Mouse (Mus musculus): Measurements from ENCODE around the gene Apopt1.
A peak's percentile ranks its signal among the peaks of the same experiment; 100 is the strongest.

Apopt1 gene

DNA sequence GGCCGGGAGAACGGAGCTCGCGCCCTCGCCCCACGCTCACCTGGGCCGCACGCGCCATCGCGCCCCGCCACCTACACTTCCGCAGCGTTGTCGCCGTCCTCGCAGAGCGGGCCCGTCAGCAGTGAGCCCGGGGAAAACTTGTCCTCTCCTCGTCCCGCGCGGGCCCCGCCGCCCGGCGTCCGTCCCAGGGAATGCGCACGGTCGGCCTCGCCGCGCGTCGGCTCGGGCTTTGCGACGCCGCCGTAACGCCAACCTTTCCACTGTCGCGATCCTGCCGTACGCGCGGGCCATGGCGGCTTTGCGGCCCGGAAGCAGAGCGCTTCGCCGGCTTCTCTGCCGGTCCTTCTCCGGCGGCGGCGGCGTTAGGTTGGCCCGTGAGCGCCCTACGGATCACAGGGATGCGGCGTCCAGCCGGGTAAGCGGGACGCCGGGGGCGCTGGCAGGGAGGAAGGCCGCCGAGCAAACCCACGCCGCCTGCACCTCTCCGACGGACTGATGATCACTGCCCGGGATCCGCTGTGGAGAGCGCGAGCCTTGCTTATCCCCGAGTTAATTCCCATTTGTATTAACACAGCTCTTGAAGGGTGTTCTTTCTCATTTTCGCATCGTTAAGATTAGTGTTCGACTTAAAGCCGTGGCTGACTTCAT lies at the start of gene Apopt1, which contains the start of gene Bag5:
Apopt1 (plus strand) TSS at position 258 of the 648 bp plus-strand sequence.
Bag5 (minus strand) TSS at position 254 of the 648 bp plus-strand sequence.
- peak; percentile 81 to 84 for DNase-seq

DNA sequence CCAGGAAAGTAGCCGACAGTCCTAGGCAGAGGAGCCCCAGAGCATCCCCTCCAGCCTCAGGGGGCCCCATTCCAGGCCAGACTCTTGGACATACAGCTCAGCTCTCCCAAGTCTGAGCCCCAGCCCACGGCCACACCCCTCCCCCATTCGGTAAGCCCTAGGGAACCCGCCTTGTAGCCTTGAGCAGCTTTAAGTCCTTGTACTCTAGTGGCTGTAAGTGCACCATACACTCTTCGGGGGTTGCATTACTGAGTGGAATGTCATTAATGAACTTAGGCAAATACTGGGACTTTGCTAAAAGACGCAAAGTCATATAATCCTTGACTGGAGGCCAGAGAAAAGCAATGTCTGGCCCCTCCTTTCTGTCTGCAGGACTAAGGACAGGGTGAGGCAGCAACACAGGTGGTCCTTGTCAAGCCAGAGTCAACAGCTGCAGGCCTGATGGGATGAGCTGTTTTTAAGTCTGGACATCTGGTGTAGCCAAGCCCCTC lies 48.9 kb upstream of the Apopt1 start:
- DNase-seq = no peak

DNA sequence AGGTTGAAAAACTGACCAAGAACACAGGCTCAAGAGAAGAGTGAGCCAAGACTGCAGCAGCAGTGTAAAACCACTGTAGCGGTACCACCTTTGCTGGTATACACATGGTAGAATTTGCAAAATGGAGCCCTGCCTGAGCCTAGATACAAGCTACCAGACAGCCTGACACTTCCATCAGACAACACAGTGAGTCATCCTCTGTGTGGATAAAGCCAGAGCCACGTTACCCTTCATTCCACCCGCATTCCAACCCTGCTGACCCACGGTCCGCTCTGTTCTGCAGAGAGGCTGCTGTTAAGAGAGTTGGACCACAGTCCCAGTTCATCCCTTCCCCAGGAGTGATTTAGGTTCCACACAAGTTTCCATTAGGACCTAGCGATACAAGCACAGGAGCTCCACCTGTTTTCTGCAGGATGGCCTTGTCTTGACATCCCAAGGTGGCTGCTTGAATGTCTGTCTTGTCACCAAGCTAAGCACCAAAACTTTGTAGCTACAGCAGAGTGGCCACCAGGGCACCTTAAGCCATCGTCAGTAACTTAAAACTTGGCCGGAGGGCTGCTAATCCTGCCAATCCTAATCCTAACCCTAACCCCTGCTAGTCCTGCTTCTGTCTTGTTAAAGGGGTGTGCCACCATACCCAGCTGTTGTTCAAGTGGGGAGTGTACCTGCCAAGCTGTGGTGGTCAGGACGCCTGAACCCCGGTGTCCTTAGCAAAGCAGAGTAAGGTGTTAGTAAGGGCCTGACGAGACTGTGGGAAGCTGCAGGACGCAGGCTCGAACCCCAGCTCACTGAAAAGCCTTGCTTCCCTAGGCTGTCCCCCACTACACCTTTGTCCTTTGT lies 47.8 kb upstream of the Apopt1 start:
- no peak for DNase-seq

DNA sequence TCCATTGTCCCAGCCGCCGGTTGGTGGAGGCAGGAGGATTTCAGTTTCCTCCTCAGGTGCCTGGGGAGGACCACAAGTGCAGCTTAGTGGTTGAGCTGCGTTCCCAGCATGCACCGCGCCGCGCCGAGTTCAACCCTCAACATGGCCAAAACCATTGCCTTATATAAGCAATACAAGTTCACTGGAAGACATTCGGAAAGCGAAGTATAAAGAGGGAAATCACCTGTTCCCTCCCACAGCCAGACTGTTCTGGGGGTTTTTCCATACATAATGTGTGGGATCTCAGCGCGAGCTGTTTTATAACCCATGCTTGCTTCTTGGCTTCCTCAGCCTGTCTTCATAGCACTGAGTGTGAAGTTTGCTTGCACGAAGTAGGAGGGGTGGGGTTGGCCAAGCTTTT lies 46.7 kb upstream of the Apopt1 start:
- no peak for DNase-seq

DNA sequence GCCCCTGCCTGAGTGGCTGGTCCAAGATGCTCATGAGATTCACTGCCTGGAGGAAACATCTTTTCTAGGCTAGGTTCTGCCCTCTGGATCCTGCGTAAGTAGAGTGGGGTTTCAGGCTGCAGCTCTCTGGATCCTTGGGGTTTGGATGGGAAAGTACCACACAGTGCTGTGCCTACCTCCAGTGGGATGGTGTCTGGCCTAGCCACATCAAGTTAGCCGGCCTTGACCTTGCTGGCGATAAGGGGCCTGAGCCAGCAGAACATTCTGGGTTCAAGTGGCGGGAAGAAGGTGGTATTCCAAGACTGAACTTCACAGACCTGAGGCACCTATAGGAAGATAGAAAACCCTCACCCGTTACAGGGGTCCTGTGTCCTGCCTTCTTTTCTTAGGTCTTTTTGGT lies 45.6 kb upstream of the Apopt1 start:
- DNase-seq = no peak

DNA sequence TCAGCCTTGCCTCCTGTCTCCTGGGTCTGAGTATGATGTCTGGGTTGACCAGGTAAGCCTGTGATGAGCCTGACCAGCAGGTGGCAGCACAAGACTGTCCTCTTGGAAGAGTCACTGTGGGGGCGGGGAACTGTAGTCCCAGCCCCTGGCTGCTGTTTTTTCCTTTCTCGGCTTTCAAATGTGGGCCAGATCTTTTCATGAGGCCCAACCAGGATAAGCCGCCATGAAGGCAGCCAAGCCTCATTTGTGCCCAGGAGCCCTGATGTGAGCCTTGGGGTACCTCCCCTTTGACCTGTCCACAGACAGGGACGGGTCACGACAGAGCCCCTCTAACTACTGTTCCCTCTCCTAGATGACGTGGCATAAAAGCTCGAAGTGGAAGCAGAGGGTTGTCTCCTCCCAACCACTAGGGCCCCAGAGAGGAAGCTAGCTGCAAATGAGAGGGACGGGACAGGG lies 44.6 kb upstream of the Apopt1 start:
- peak; percentile 75 to 93 for DNase-seq

DNA sequence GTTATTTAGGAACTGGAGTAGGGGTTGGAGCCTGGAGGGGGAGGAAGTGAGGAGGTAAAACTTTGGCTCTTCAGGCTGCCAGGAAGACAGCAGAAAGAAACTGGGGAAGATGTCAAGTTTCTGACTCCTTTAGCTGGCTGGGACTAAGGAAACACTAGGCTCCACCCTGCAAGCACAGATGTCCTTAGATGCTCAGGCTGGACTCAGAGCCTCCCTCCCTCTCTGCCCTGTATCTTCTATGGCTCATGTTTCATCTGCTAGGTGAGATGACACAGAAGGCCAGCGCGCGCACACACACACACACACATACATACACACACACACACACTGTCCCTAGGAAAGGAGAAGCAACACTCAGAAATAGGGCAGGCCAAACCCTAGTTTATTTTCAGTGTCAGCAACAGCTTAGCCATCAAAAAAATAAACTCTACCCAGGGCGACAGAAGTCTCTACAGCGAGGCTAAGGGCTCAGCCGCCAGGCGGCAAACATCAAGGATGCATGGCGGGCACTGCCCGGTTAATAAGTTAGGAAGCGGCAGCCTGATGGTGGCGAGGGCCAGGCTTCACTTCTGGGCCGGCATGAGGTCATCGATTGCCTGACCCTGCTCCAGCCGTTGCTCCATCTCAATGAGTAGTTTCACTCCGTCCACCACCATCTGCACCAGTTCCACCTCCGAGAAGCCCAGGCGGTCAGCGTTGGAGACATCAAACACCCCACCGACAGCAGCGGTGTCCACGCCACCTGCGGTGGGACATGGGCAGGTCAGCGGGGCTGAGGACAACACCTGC lies 43.9 kb upstream of the Apopt1 start:
- DNase-seq = no peak

DNA sequence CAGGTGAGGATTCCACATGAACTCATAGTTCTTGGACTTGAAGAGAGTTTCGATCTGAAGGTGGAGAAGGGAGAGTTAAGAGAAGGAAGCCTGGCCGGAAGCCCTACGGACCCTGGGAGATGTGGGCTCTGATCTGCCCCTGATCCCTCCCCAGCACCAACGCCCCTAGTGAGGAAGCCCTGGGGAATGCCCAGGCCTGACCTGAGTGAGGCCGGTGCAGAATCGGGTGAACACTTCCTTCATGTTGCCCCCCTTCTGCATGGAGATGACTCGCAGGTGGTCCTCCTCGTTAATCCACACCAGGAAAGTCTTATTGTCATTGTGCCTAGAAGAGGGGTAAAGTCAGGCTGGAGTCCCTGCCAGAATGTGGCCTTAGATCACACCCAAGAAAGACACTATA lies 43.1 kb upstream of the Apopt1 start:
- no peak for DNase-seq

DNA sequence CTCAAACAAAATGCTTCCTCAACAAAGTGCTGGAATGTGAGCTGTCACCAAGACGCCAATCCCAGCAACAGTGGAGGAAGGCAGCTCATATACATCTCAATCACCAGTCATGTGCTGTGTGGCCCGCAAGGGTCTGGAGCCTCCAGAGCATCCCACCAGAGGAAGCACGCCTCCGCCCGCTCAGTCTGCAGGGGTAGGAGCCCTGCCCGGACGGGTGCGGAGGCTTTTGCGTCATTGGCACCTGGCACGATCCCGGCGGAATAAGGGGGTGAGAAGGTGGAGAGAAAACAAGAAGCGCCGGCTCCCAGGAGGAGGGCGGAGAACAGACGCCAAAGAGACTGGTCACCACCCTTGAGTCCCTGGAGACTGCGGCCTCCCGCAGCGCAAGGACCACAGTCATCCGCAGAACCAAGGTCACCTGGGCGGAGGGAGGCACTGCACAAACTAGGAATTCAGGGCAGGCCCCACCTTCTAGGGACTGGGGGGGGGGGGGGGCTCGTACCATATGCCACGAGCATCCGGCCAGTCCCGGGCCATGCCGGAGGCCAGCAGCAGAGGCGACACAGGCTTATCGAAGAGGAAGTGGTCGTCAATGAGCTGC lies 42.6 kb upstream of the Apopt1 start:
- DNase-seq = no peak

DNA sequence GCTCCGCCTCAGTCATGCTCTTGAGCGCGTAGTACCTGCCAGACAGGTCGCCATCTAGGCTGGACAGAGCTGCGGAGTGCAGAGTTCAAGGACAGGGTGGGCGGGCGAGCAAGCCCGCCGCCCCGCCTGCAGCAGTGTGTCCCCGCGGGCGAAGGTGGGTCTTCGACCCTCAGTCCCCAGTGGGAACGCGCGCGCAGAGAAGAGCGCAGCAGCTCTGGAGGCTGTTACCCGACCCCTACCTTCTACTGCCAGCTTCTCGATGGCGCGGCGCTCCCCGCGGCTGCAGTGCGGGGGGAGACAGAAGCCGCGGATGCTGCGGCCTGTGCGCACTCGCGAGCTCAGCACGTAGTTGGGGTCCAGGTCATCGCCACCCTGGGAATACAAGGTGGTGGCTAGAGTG lies 42.1 kb upstream of the Apopt1 start:
- no peak for DNase-seq

DNA sequence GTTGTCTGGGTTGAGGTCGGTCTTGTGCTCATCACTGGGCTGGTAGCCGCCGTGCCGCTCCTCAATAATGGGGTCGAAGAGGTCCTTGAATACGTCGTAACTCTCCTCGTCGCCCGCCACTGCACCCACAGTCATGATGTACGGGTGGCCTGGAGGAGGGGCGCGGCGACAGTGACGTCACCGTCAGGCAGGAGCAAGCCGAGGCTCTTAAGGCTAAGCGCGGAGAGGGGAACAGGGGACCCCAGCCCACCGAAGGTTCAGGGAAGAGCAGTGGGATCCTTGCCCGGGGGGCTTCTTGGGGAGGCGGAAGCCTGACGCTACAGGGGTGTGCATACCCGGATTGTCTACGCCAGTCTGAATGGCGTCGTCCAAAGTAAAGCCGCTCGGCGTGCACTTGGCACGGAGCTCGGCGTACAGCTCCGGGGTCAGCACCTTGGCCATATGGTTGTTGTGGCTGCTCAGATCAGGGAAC lies 41.6 kb upstream of the Apopt1 start:
- peak in 1 of 2 experiments; percentile 46 for DNase-seq

DNA sequence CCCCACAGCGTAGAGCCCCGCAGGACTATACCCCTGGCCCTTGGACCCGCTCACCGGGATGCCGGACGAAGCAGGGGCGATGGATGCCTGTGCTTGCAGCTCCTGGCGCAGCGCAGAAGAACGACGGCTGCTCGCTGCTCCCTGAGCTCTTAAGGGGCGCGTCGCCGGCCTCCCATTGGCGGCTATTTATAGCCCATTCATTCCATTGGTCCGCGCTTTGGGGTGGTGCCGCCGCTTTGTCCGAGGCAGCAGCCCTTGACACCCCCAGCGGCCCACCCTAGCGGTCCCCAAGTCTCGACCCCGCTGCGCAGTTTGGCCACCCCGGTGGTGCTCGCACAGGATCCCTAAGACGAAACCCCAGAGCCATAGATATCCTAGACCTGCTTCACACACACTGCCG lies 40.9 kb upstream of the Apopt1 start, which contains the start of gene Ckb:
Ckb (minus strand) TSS at position 163 of the 400 bp plus-strand sequence.
- DNase-seq = peak in 1 of 2 experiments; percentile 35

DNA sequence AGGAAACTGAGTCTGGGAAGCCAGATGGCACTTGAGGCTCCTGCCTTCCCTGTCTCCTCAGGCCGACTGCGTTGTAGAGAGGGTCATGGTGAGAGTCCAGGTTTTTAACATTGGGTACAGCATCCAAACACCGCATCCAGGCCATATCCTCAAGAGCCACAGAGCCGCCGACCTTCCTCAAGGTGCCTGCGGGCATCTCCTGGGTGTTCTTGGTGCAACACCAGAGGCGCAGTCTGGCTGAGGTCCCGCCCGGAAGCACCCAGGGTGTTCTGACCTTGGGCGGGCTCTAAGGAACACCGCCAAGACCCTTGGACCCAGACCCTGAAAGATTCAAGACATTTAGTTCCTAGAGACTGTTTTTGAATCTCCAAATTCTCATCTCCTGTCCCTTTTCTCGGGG lies 40.5 kb upstream of the Apopt1 start:
- DNase-seq = no peak

DNA sequence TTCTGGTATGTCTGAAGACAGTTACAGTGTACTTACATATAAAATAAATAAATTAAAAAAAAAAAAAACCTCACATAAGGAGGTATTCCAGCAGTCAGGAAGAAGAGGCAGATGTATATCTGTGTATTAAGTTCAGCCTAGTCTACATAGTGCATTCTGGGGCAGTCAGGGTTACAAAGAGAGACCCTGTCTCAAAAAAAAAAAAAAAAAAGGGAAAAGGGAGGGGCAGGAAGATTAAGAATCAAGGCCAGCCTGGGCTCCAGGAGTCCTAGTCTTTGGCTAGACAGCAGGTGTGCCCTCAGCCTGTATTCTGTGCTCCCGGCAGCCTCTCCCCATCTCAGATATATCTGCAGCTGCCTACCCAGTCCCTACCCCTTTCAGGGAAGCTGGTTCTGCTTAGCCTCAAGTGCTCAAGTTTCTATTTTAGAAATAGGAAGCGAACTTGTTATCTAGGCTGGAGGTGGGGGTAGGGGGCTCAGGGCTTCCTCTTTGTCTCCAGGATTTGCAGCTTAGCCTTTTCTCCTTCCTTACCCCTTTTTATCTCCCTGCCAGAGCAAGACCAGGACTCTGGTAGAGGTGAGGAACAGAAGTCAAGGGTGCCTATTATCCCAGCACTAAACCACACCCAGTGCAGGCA lies 38.1 kb upstream of the Apopt1 start:
- DNase-seq = no peak

DNA sequence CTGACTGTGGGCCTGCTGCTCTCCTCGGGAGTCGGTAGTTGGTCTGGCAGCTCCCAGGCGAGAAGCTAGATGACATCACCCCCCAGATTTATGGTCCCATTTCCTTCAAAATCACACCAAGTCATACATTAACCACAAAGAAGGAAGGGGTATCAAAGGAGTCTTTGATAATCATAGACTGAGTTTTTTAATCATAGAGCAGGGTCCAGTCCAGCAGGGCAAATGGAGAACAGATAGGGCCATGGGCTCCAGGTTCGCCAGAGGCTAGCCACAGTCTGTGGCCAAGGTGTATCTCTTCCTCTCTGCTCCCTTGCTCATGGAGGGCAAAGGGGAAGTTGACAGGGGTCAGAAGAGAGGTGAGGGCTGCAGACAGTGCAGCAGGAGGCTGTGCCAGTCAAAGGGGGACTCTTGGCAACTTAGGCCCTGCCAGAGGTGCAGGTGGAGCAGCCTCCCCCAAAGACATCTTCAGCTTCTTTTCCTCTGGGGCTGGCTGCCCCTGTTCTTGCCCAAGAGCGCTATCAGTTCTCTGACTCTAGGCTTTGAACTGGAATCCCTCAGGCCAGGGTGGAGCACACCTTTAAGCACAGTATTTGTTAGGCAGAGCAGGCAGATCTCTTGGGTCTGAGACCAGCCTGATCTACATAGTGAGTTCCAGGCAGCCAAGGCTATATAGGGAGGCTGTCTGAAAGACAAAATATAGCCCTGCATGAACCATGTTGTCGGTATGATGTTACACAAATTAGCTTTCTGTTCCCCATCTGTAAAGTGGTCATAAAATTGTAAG lies 37.1 kb upstream of the Apopt1 start:
- DNase-seq = no peak

DNA sequence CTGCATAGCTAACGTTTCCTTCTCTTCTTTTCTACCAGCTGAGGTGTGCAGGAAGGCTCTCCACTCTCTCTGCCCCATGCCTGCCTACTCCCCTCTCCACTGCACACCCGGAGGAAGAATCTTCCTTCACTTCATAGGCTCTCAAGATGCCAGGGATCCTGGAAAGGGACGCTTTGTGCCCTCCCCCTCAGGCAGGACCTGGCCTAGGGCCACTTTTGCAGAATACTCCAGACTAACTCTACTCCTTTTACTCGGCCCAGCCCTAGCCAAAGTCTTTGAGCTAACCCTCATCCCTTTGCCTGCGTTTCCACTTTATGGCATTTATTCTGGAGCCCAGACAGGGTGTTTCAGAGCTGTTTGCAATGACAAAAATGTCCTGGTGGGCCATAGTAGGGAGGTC lies 35.6 kb upstream of the Apopt1 start:
- no peak for DNase-seq

DNA sequence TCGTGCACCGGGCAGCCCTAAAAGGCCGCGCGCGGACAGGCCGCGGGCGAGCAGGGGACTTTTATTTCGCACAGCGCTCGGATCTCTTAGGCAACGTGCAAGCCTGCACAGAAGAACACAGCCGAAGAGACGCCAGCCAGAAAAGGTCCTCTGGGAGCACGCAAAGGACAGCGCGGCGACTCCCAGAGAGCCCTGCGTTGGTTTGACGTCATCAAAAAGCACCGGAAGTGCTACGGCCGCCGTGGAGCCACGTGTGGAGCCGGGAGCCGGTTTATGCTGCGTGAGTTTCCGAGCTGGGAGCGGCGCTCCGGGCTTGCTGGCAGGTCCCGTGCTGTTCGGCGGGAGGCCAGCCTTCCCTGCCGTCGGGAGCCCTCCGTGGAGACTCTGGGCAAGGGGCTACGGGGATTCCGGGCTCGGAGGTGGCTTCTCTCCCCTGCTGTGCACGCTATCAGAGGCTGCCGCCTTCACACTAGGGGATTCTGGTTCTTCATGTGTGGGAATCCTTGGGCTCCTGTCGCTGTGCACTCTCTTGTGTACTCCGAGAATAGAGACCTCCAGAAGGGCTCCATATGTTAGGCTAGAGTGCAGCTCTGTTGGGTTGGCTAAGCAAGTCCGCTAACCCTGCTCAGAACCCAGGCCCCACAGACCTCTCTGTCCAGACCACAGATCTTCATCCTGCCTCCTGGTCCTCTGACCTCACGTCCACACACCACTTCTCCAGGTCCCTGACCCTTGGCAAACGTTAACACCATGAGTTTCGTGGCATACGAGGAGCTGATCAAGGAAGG lies 35.0 kb upstream of the Apopt1 start, which contains the start of gene Trmt61a:
Trmt61a (plus strand) TSS at position 224 of the 788 bp plus-strand sequence.
- DNase-seq = peak; percentile 73 to 81

DNA sequence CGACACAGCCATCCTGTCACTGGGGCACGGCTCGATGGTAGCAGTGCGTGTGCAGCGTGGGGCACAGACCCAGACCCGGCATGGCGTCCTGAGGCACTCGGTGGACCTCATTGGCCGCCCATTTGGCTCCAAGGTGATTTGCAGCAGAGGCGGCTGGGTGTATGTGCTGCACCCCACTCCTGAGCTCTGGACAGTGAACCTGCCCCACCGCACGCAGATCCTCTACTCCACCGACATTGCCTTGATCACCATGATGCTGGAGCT lies 34.5 kb upstream of the Apopt1 start:
- no peak for DNase-seq

DNA sequence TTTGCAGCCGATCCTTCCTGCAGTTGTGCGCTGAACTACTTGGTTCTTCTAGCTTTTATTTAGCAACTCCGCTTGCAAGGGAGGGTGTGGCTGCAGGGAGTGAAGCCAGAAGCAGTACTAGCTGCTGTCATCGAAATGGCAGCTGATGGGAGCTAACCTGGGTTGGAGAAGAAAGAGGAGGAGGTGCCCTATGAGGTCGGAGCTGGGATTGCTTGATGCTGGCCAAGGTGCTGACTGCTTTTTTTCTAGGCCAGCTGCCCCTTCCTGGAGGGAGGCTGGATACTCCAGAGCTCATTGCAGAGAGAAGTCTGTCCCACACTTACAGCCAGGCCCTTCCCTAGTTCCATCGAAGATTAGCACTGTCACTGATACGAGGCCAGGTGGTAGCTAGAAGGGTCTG lies 34.1 kb upstream of the Apopt1 start:
- no peak for DNase-seq

DNA sequence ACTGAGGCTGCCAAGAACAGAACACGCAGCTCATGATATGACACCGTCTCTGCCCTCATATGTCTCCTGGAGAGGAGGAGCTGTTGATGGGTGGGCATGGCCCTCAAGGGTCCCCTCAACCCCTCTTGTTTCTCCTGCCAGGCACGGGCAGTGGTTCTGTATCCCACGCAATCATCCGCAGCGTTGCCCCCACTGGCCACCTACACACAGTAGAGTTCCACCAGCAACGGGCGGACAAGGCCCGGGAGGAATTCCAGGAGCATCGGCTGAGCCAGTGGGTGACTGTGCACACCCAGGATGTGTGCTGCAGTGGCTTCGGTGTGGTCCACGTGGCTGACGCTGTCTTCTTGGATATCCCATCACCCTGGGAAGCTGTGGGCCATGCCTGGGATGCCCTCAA lies 32.4 kb upstream of the Apopt1 start:
- DNase-seq = no peak

DNA sequence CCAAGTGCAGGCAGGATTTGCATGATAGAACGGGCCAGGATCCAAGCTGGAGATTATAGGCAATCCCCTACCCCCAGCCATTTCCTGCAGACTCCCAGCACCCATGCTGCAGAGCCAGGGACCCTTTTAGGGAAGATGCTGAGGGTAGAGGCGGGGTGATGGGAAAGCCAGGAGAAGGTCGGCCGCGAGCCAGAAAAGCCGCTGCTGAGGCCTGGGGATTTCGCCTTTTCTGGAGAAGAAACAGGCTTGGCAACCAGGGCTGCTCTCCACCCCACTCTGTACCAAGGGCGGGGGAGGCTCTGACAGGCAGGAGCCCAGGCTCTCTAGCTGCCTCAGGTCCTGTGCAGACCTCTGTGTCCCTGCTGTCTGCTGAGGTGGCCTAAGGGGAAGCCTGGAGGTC lies 31.8 kb upstream of the Apopt1 start:
- no peak for DNase-seq

All from spleen, adult 18-20 months (tissue).